Mouse (Mus musculus): ENCODE data around the gene Bcas3.
"Not testable (repeated sequence)": the region's sequence is repeated elsewhere in the genome, so short reads cannot be mapped to it uniquely, and the experiment has no call there.

Bcas3 gene

GRCm38 (mm10) chr11:85482737-85483467, 129.9 kb downstream of the Bcas3 start:
- no peak for DNase-seq (ENCODE audit: low read depth, low spot score)

GRCm38 (mm10) chr11:85485197-85485940, 132.4 kb downstream of the Bcas3 start:
- no peak for DNase-seq (ENCODE audit: low read depth, low spot score)

- DNase-seq (ENCODE audit: low read depth, low spot score) = no peak
These were observed 134.5 kb downstream of the Bcas3 start for GRCm38 (mm10) chr11:85487501-85487900.

GRCm38 (mm10) chr11:85492231-85492630, 139.3 kb downstream of the Bcas3 start:
- peak; percentile 80 for DNase-seq (ENCODE audit: low read depth, low spot score)

GRCm38 (mm10) chr11:85492666-85493065, 139.7 kb downstream of the Bcas3 start:
- peak; percentile 39 for DNase-seq (ENCODE audit: low read depth, low spot score)

- no peak for DNase-seq (ENCODE audit: low read depth, low spot score)
These were observed 146.6 kb downstream of the Bcas3 start for GRCm38 (mm10) chr11:85499561-85499960.

GRCm38 (mm10) chr11:85502031-85502430, 149.1 kb downstream of the Bcas3 start:
- DNase-seq (ENCODE audit: low read depth, low spot score) = no peak

GRCm38 (mm10) chr11:85504812-85505211, 151.8 kb downstream of the Bcas3 start:
- DNase-seq (ENCODE audit: low read depth, low spot score) = not testable (repeated sequence)

GRCm38 (mm10) chr11:85505811-85506210, 152.8 kb downstream of the Bcas3 start:
- DNase-seq (ENCODE audit: low read depth, low spot score) = no peak

- no peak for DNase-seq (ENCODE audit: low read depth, low spot score)
These were observed 156.4 kb downstream of the Bcas3 start for GRCm38 (mm10) chr11:85509334-85509733.

- no peak for DNase-seq (ENCODE audit: low read depth, low spot score)
These were observed 158.4 kb downstream of the Bcas3 start for GRCm38 (mm10) chr11:85511270-85511904.

GRCm38 (mm10) chr11:85516724-85517123, 163.8 kb downstream of the Bcas3 start:
- DNase-seq (ENCODE audit: low read depth, low spot score) = no peak

GRCm38 (mm10) chr11:85518025-85518756, 165.2 kb downstream of the Bcas3 start:
- no peak for DNase-seq (ENCODE audit: low read depth, low spot score)

GRCm38 (mm10) chr11:85520236-85520635, 167.3 kb downstream of the Bcas3 start:
- DNase-seq (ENCODE audit: low read depth, low spot score) = no peak

- no peak for DNase-seq (ENCODE audit: low read depth, low spot score)
These were observed 168.0 kb downstream of the Bcas3 start for GRCm38 (mm10) chr11:85520996-85521395.

GRCm38 (mm10) chr11:85523646-85524045, 170.7 kb downstream of the Bcas3 start:
- no peak for DNase-seq (ENCODE audit: low read depth, low spot score)

GRCm38 (mm10) chr11:85524186-85524585, 171.2 kb downstream of the Bcas3 start:
- DNase-seq (ENCODE audit: low read depth, low spot score) = peak; percentile 49

GRCm38 (mm10) chr11:85524841-85525500, 172.0 kb downstream of the Bcas3 start:
- DNase-seq (ENCODE audit: low read depth, low spot score) = no peak

- DNase-seq (ENCODE audit: low read depth, low spot score) = no peak
These were observed 172.5 kb downstream of the Bcas3 start for GRCm38 (mm10) chr11:85525501-85525885.

GRCm38 (mm10) chr11:85525979-85526775, 173.2 kb downstream of the Bcas3 start:
- no peak for DNase-seq (ENCODE audit: low read depth, low spot score)

All from telencephalon, adult 2 months (tissue).